Mouse (Mus musculus) spleen, adult 2 months (tissue): ENCODE data around the gene Capn7.

Experiments used
- CTCF ChIP-seq: fragments of 200-500 bp; IDR thresholded peaks from 2 replicates; pipeline ENCODE4 v1.5.1; 2011; ENCODE audit warnings: mild to moderate bottlenecking, inconsistent platforms; ENCODE audit not compliant: insufficient read depth, insufficient read length, insufficient replicate concordance; ENCODE audit errors: extremely low read depth
- POLR2A ChIP-seq: fragments of 200-500 bp; IDR thresholded peaks from 2 replicates; pipeline ENCODE4 v1.6.1; 2011; ENCODE audit warnings: low read depth, low read length, inconsistent platforms

DNA sequence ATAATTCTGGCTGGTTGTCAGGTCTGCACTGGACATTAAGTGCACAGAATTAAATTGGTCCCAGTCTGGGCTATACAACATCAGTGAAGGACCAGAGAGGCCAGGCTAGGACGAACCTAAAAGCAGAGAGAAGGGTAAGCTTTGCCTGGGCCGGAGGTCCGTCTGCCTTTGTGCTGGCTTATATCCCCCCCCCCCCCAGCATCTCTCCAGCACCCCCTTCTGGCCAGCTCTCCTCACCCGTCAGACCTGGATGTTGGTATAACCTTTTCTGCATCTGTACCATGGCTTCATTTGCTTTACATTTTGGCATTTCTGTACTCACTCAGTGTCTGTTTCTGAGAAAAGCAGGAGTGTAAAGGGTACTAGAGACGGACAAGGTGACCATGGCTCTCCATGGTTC is 10.9 kb upstream of the Capn7 start:
- TF ChIP-seq POLR2A: no peak
- TF ChIP-seq CTCF: peak; percentile 48; the same call in 1 of the 2 replicates
